Mouse (Mus musculus): ENCODE results near the gene Ppp6r3. TPM values are rescaled to one million over a fixed set of nuclear protein-coding genes. Genes with fewer than 3 reads are reported as not detected.

Ppp6r3 gene
- polyA plus RNA-seq, 1 experiment from 2014 or later, result 81.1 TPM

GRCm38 (mm10) chr19:3519471-3520169, 55.9 kb downstream of the Ppp6r3 start:
- H3K36me3 ChIP-seq (ENCODE audit: control insufficient read depth, insufficient read depth, low read length), result peaks cover 75% of the 10 kb centered on the region
- H3K27me3 ChIP-seq (ENCODE audit: control insufficient read depth, insufficient read depth, low read length), result no peaks in the 10 kb centered on the region
- no peak overlapping the region for H3K4me3 ChIP-seq (ENCODE audit: low read length)
- WGBS, result 96% methylated on average over 4 of the region's 4 CpGs
- ATAC-seq (ENCODE audit: low FRiP score, low TSS enrichment), result no peak
- H3K27ac ChIP-seq (ENCODE audit: low read depth, low read length), result no peak overlapping the region
- H3K9ac ChIP-seq (ENCODE audit: low read depth, low read length), result no peak overlapping the region
- no peak overlapping the region for H3K4me2 ChIP-seq (replicated peaks; ENCODE audit: low read depth, low read length)
- no peaks in the 10 kb centered on the region for H3K9me3 ChIP-seq (ENCODE audit: control insufficient read depth, low read length)
- H3K4me1 ChIP-seq (ENCODE audit: control insufficient read depth, insufficient read depth, low read length), result no peaks in the 10 kb centered on the region

- Histone ChIP-seq H3K27me3 (ENCODE audit: control insufficient read depth, insufficient read depth, low read length) (no peaks in the 10 kb centered on the region), H3K9ac (ENCODE audit: low read depth, low read length) (no peak overlapping the region), H3K4me3 (ENCODE audit: low read length) (no peak overlapping the region), H3K27ac (ENCODE audit: low read depth, low read length) (no peak overlapping the region), H3K9me3 (ENCODE audit: control insufficient read depth, low read length) (no peaks in the 10 kb centered on the region), H3K4me1 (ENCODE audit: control insufficient read depth, insufficient read depth, low read length) (no peaks in the 10 kb centered on the region), H3K4me2 (replicated peaks; ENCODE audit: low read depth, low read length) (no peak overlapping the region), H3K36me3 (ENCODE audit: control insufficient read depth, insufficient read depth, low read length) (peaks cover 84% of the 10 kb centered on the region)
- no peak for ATAC-seq (ENCODE audit: low FRiP score, low TSS enrichment)
- WGBS, result 85% methylated on average over 3 of the region's 3 CpGs
These were observed 78.3 kb downstream of the Ppp6r3 start for GRCm38 (mm10) chr19:3497216-3497615.

GRCm38 (mm10) chr19:3489826-3490225, 85.7 kb downstream of the Ppp6r3 start:
- H3K9me3 ChIP-seq (ENCODE audit: control insufficient read depth, low read length), result no peaks in the 10 kb centered on the region
- 88% methylated on average over 4 of the region's 4 CpGs for WGBS
- H3K36me3 ChIP-seq (ENCODE audit: control insufficient read depth, insufficient read depth, low read length), result peaks cover 91% of the 10 kb centered on the region
- no peak overlapping the region for H3K9ac ChIP-seq (ENCODE audit: low read depth, low read length)
- ATAC-seq (ENCODE audit: low FRiP score, low TSS enrichment), result no peak
- no peak overlapping the region for H3K27ac ChIP-seq (ENCODE audit: low read depth, low read length)
- no peaks in the 10 kb centered on the region for H3K4me1 ChIP-seq (ENCODE audit: control insufficient read depth, insufficient read depth, low read length)
- no peak overlapping the region for H3K4me2 ChIP-seq (replicated peaks; ENCODE audit: low read depth, low read length)
- no peak overlapping the region for H3K4me3 ChIP-seq (ENCODE audit: low read length)
- no peaks in the 10 kb centered on the region for H3K27me3 ChIP-seq (ENCODE audit: control insufficient read depth, insufficient read depth, low read length)

- Histone ChIP-seq H3K9me3 (ENCODE audit: control insufficient read depth, low read length) (no peaks in the 10 kb centered on the region), H3K4me2 (replicated peaks; ENCODE audit: low read depth, low read length) (no peak overlapping the region), H3K27me3 (ENCODE audit: control insufficient read depth, insufficient read depth, low read length) (no peaks in the 10 kb centered on the region), H3K9ac (ENCODE audit: low read depth, low read length) (no peak overlapping the region), H3K27ac (ENCODE audit: low read depth, low read length) (no peak overlapping the region), H3K36me3 (ENCODE audit: control insufficient read depth, insufficient read depth, low read length) (peaks cover 80% of the 10 kb centered on the region), H3K4me3 (ENCODE audit: low read length) (no peak overlapping the region), H3K4me1 (ENCODE audit: control insufficient read depth, insufficient read depth, low read length) (no peaks in the 10 kb centered on the region)
- ATAC-seq (ENCODE audit: low FRiP score, low TSS enrichment), result no peak
- WGBS, result 94% methylated on average over 7 of the region's 7 CpGs
These were observed 92.7 kb downstream of the Ppp6r3 start for GRCm38 (mm10) chr19:3482831-3483230.

GRCm38 (mm10) chr19:3480101-3480500, 95.4 kb downstream of the Ppp6r3 start:
- H3K4me1 ChIP-seq (ENCODE audit: control insufficient read depth, insufficient read depth, low read length), result no peaks in the 10 kb centered on the region
- H3K36me3 ChIP-seq (ENCODE audit: control insufficient read depth, insufficient read depth, low read length), result peaks cover 78% of the 10 kb centered on the region
- no peaks in the 10 kb centered on the region for H3K27me3 ChIP-seq (ENCODE audit: control insufficient read depth, insufficient read depth, low read length)
- H3K4me2 ChIP-seq (replicated peaks; ENCODE audit: low read depth, low read length), result no peak overlapping the region
- no peak overlapping the region for H3K9ac ChIP-seq (ENCODE audit: low read depth, low read length)
- H3K9me3 ChIP-seq (ENCODE audit: control insufficient read depth, low read length), result no peaks in the 10 kb centered on the region
- ATAC-seq (ENCODE audit: low FRiP score, low TSS enrichment), result no peak
- H3K27ac ChIP-seq (ENCODE audit: low read depth, low read length), result no peak overlapping the region
- 95% methylated on average over 8 of the region's 8 CpGs for WGBS
- H3K4me3 ChIP-seq (ENCODE audit: low read length), result no peak overlapping the region

- Histone ChIP-seq H3K36me3 (ENCODE audit: control insufficient read depth, insufficient read depth, low read length) (peaks cover 81% of the 10 kb centered on the region), H3K9ac (ENCODE audit: low read depth, low read length) (no peak overlapping the region), H3K27me3 (ENCODE audit: control insufficient read depth, insufficient read depth, low read length) (no peaks in the 10 kb centered on the region), H3K4me3 (ENCODE audit: low read length) (no peak overlapping the region), H3K27ac (ENCODE audit: low read depth, low read length) (no peak overlapping the region), H3K9me3 (ENCODE audit: control insufficient read depth, low read length) (no peaks in the 10 kb centered on the region), H3K4me2 (replicated peaks; ENCODE audit: low read depth, low read length) (no peak overlapping the region), H3K4me1 (ENCODE audit: control insufficient read depth, insufficient read depth, low read length) (no peaks in the 10 kb centered on the region)
- WGBS, result 95% methylated on average over 3 of the region's 3 CpGs
- no peak for ATAC-seq (ENCODE audit: low FRiP score, low TSS enrichment)
These were observed 98.6 kb downstream of the Ppp6r3 start for GRCm38 (mm10) chr19:3476996-3477395.

GRCm38 (mm10) chr19:3471218-3471617, 104.3 kb downstream of the Ppp6r3 start:
- Histone ChIP-seq H3K27ac (ENCODE audit: low read depth, low read length) (no peak overlapping the region), H3K4me3 (ENCODE audit: low read length) (no peak overlapping the region), H3K4me2 (replicated peaks; ENCODE audit: low read depth, low read length) (no peak overlapping the region), H3K36me3 (ENCODE audit: control insufficient read depth, insufficient read depth, low read length) (peaks cover 92% of the 10 kb centered on the region), H3K9me3 (ENCODE audit: control insufficient read depth, low read length) (no peaks in the 10 kb centered on the region), H3K4me1 (ENCODE audit: control insufficient read depth, insufficient read depth, low read length) (no peaks in the 10 kb centered on the region), H3K27me3 (ENCODE audit: control insufficient read depth, insufficient read depth, low read length) (no peaks in the 10 kb centered on the region), H3K9ac (ENCODE audit: low read depth, low read length) (no peak overlapping the region)
- ATAC-seq (ENCODE audit: low FRiP score, low TSS enrichment), result no peak
- WGBS, result 91% methylated on average over 2 of the region's 2 CpGs

- ATAC-seq (ENCODE audit: low FRiP score, low TSS enrichment), result no peak
- WGBS, result 93% methylated on average over 7 of the region's 7 CpGs
- no peaks in the 10 kb centered on the region for H3K4me1 ChIP-seq (ENCODE audit: control insufficient read depth, insufficient read depth, low read length)
- H3K27me3 ChIP-seq (ENCODE audit: control insufficient read depth, insufficient read depth, low read length), result no peaks in the 10 kb centered on the region
- no peak overlapping the region for H3K4me3 ChIP-seq (ENCODE audit: low read length)
- H3K36me3 ChIP-seq (ENCODE audit: control insufficient read depth, insufficient read depth, low read length), result peaks cover 99% of the 10 kb centered on the region
- H3K27ac ChIP-seq (ENCODE audit: low read depth, low read length), result no peak overlapping the region
- no peak overlapping the region for H3K9ac ChIP-seq (ENCODE audit: low read depth, low read length)
- H3K4me2 ChIP-seq (replicated peaks; ENCODE audit: low read depth, low read length), result no peak overlapping the region
- H3K9me3 ChIP-seq (ENCODE audit: control insufficient read depth, low read length), result no peaks in the 10 kb centered on the region
These were observed 108.0 kb downstream of the Ppp6r3 start for GRCm38 (mm10) chr19:3467574-3467973.

GRCm38 (mm10) chr19:3459986-3460385, 115.6 kb downstream of the Ppp6r3 start:
- no peak for ATAC-seq (ENCODE audit: low FRiP score, low TSS enrichment)
- no peaks in the 10 kb centered on the region for H3K9me3 ChIP-seq (ENCODE audit: control insufficient read depth, low read length)

More at GRCm38 (mm10) chr19:3459986-3460385, 115.6 kb downstream of the Ppp6r3 start:
- Histone ChIP-seq H3K36me3 (ENCODE audit: control insufficient read depth, insufficient read depth, low read length) (peaks cover 99% of the 10 kb centered on the region), H3K4me2 (replicated peaks; ENCODE audit: low read depth, low read length) (no peak overlapping the region), H3K9ac (ENCODE audit: low read depth, low read length) (no peak overlapping the region), H3K4me1 (ENCODE audit: control insufficient read depth, insufficient read depth, low read length) (no peaks in the 10 kb centered on the region), H3K4me3 (ENCODE audit: low read length) (no peak overlapping the region), H3K27me3 (ENCODE audit: control insufficient read depth, insufficient read depth, low read length) (no peaks in the 10 kb centered on the region), H3K27ac (ENCODE audit: low read depth, low read length) (no peak overlapping the region)
- 96% methylated on average over 3 of the region's 3 CpGs for WGBS
